Mouse (Mus musculus): ENCODE results near the gene Gm21190. TPM values are rescaled to one million over a fixed set of nuclear protein-coding genes. Genes with fewer than 3 reads are reported as not detected.
"Not testable (repeated sequence)": the region's sequence is repeated elsewhere in the genome, so short reads cannot be mapped to it uniquely, and the experiment has no call there.

Gene Gm21190
- polyA plus RNA-seq, 1 experiment from 2014 or later: not detected

- not testable (repeated sequence) for H3K9ac ChIP-seq (ENCODE audit: low read depth, low read length); H3K27me3 ChIP-seq (replicated peaks; ENCODE audit: control insufficient read depth, insufficient read depth, low read length); H3K4me1 ChIP-seq (ENCODE audit: control insufficient read depth, insufficient read depth, low read depth, low read length); H3K4me2 ChIP-seq (ENCODE audit: low read length); H3K36me3 ChIP-seq (ENCODE audit: control insufficient read depth, insufficient read depth, low read length); H3K9me3 ChIP-seq (ENCODE audit: control insufficient read depth, low read length); H3K4me3 ChIP-seq (ENCODE audit: low read length); H3K27ac ChIP-seq (ENCODE audit: low read depth, low read length)
- WGBS: 29% methylated on average over 2 of the region's 2 CpGs
- 0 out of 2 replicates have a peak, but pooled peaks have one; percentile 48 for ATAC-seq
Observed at GRCm38 (mm10) chr5:15522028-15522427, 7.0 kb downstream of the Gm21190 start.

- H3K4me3 ChIP-seq (ENCODE audit: low read length); H3K27me3 ChIP-seq (replicated peaks; ENCODE audit: control insufficient read depth, insufficient read depth, low read length); H3K9me3 ChIP-seq (ENCODE audit: control insufficient read depth, low read length); ATAC-seq; H3K9ac ChIP-seq (ENCODE audit: low read depth, low read length); H3K27ac ChIP-seq (ENCODE audit: low read depth, low read length); H3K4me2 ChIP-seq (ENCODE audit: low read length); H3K36me3 ChIP-seq (ENCODE audit: control insufficient read depth, insufficient read depth, low read length); H3K4me1 ChIP-seq (ENCODE audit: control insufficient read depth, insufficient read depth, low read depth, low read length): not testable (repeated sequence)
- WGBS: 27% methylated on average over 5 of the region's 5 CpGs
Observed at GRCm38 (mm10) chr5:15520418-15520817, 8.6 kb downstream of the Gm21190 start.

GRCm38 (mm10) chr5:15517150-15517549 lies 11.9 kb downstream of the Gm21190 start:
- not testable (repeated sequence) for H3K9me3 ChIP-seq (ENCODE audit: control insufficient read depth, low read length); H3K9ac ChIP-seq (ENCODE audit: low read depth, low read length); ATAC-seq; H3K27ac ChIP-seq (ENCODE audit: low read depth, low read length); H3K4me2 ChIP-seq (ENCODE audit: low read length); H3K27me3 ChIP-seq (replicated peaks; ENCODE audit: control insufficient read depth, insufficient read depth, low read length); H3K36me3 ChIP-seq (ENCODE audit: control insufficient read depth, insufficient read depth, low read length); H3K4me3 ChIP-seq (ENCODE audit: low read length); H3K4me1 ChIP-seq (ENCODE audit: control insufficient read depth, insufficient read depth, low read depth, low read length)
- WGBS: 81% methylated on average over 2 of the region's 2 CpGs

- WGBS: 67% methylated on average over 3 of the region's 3 CpGs
Observed at GRCm38 (mm10) chr5:15512236-15512635, 16.8 kb downstream of the Gm21190 start.

GRCm38 (mm10) chr5:15509911-15510310 lies 19.1 kb downstream of the Gm21190 start:
- H3K9ac ChIP-seq (ENCODE audit: low read depth, low read length); H3K4me1 ChIP-seq (ENCODE audit: control insufficient read depth, insufficient read depth, low read depth, low read length); H3K27ac ChIP-seq (ENCODE audit: low read depth, low read length); H3K36me3 ChIP-seq (ENCODE audit: control insufficient read depth, insufficient read depth, low read length); H3K4me2 ChIP-seq (ENCODE audit: low read length); H3K27me3 ChIP-seq (replicated peaks; ENCODE audit: control insufficient read depth, insufficient read depth, low read length); H3K4me3 ChIP-seq (ENCODE audit: low read length); ATAC-seq: not testable (repeated sequence)
- H3K9me3 ChIP-seq (ENCODE audit: control insufficient read depth, low read length): peaks cover 27% of the 10 kb centered on the region
- 79% methylated on average over 1 of the region's 1 CpGs for WGBS

More at GRCm38 (mm10) chr5:15512236-15512635, 16.8 kb downstream of the Gm21190 start:
- not testable (repeated sequence) for H3K27ac ChIP-seq (ENCODE audit: low read depth, low read length); H3K27me3 ChIP-seq (replicated peaks; ENCODE audit: control insufficient read depth, insufficient read depth, low read length); H3K9ac ChIP-seq (ENCODE audit: low read depth, low read length); H3K4me3 ChIP-seq (ENCODE audit: low read length); H3K36me3 ChIP-seq (ENCODE audit: control insufficient read depth, insufficient read depth, low read length); H3K4me2 ChIP-seq (ENCODE audit: low read length); H3K4me1 ChIP-seq (ENCODE audit: control insufficient read depth, insufficient read depth, low read depth, low read length); ATAC-seq
- H3K9me3 ChIP-seq (ENCODE audit: control insufficient read depth, low read length): peaks cover 18% of the 10 kb centered on the region

GRCm38 (mm10) chr5:15508460-15509451 lies 20.3 kb downstream of the Gm21190 start:
- not testable (repeated sequence) for H3K4me3 ChIP-seq (ENCODE audit: low read length); H3K36me3 ChIP-seq (ENCODE audit: control insufficient read depth, insufficient read depth, low read length); H3K9ac ChIP-seq (ENCODE audit: low read depth, low read length); H3K27me3 ChIP-seq (replicated peaks; ENCODE audit: control insufficient read depth, insufficient read depth, low read length); H3K27ac ChIP-seq (ENCODE audit: low read depth, low read length); H3K4me2 ChIP-seq (ENCODE audit: low read length); H3K4me1 ChIP-seq (ENCODE audit: control insufficient read depth, insufficient read depth, low read depth, low read length); ATAC-seq
- 61% methylated on average over 6 of the region's 6 CpGs for WGBS
- H3K9me3 ChIP-seq (ENCODE audit: control insufficient read depth, low read length): peaks cover 27% of the 10 kb centered on the region

- H3K27me3 ChIP-seq (replicated peaks; ENCODE audit: control insufficient read depth, insufficient read depth, low read length); H3K4me2 ChIP-seq (ENCODE audit: low read length): not testable (repeated sequence)
- 0 out of 2 replicates have a peak, but pooled peaks have one; percentile 50 for ATAC-seq
Observed at GRCm38 (mm10) chr5:15507757-15508459, 21.1 kb downstream of the Gm21190 start.

GRCm38 (mm10) chr5:15507309-15507619 lies 21.8 kb downstream of the Gm21190 start:
- ATAC-seq: no peak
- 75% methylated on average over 3 of the region's 3 CpGs for WGBS
- H3K27ac ChIP-seq (ENCODE audit: low read depth, low read length): no peak overlapping the region
- H3K4me3 ChIP-seq (ENCODE audit: low read length): no peak overlapping the region
- H3K4me1 ChIP-seq (ENCODE audit: control insufficient read depth, insufficient read depth, low read depth, low read length): no peaks in the 10 kb centered on the region
- H3K9ac ChIP-seq (ENCODE audit: low read depth, low read length): no peak overlapping the region
- no peaks in the 10 kb centered on the region for H3K36me3 ChIP-seq (ENCODE audit: control insufficient read depth, insufficient read depth, low read length)
- no peak overlapping the region for H3K4me2 ChIP-seq (ENCODE audit: low read length)
- H3K9me3 ChIP-seq (ENCODE audit: control insufficient read depth, low read length): peaks cover 30% of the 10 kb centered on the region
- H3K27me3 ChIP-seq (replicated peaks; ENCODE audit: control insufficient read depth, insufficient read depth, low read length): no peaks in the 10 kb centered on the region

More at GRCm38 (mm10) chr5:15507757-15508459, 21.1 kb downstream of the Gm21190 start:
- H3K27ac ChIP-seq (ENCODE audit: low read depth, low read length); H3K9ac ChIP-seq (ENCODE audit: low read depth, low read length); H3K4me1 ChIP-seq (ENCODE audit: control insufficient read depth, insufficient read depth, low read depth, low read length); H3K36me3 ChIP-seq (ENCODE audit: control insufficient read depth, insufficient read depth, low read length); H3K4me3 ChIP-seq (ENCODE audit: low read length): not testable (repeated sequence)
- peaks cover 30% of the 10 kb centered on the region for H3K9me3 ChIP-seq (ENCODE audit: control insufficient read depth, low read length)
- 69% methylated on average over 6 of the region's 6 CpGs for WGBS

All from hindbrain, embryonic 16.5 days (tissue).